Comparison of ENCODE assay signal across 27 mouse cellular contexts in genomic region chr4:139705986-139706385, GRCm38 (mm10). TPM values are rescaled to one million over a fixed set of nuclear protein-coding genes. Genes with fewer than 3 reads are reported as not detected.
"Had no signal": no experiment of that assay in that cellular context is flagged by ENCODE, and none has a peak within 500 bp of the region (broad histone marks: within the 10 kb centered on the region; RNA-seq: fewer than 3 reads in every experiment).

No protein-coding gene starts in this region.

- H3K4me2 ChIP-seq: liver, embryonic 11.5 days; liver, embryonic 13.5 days; liver, embryonic 15.5 days; lung, embryonic 15.5 days; midbrain, embryonic 12.5 days; neural tube, embryonic 13.5 days; neural tube, embryonic 15.5 days had no signal

- H3K4me3 ChIP-seq: liver, embryonic 13.5 days; liver, embryonic 15.5 days; lung, embryonic 15.5 days; megakaryocyte, embryonic 14.5 days; midbrain, embryonic 12.5 days; neural tube, embryonic 13.5 days; neural tube, embryonic 15.5 days had no signal

- H3K36me3 ChIP-seq: liver, embryonic 13.5 days; liver, embryonic 15.5 days; lung, embryonic 15.5 days; midbrain, embryonic 12.5 days; neural tube, embryonic 13.5 days; neural tube, embryonic 15.5 days had no signal

- H3K9me3 ChIP-seq: liver, embryonic 13.5 days; liver, embryonic 15.5 days; lung, embryonic 15.5 days; megakaryocyte, embryonic 14.5 days; midbrain, embryonic 12.5 days; neural tube, embryonic 13.5 days; neural tube, embryonic 15.5 days had no signal

- H3K9ac ChIP-seq: liver, embryonic 13.5 days; liver, embryonic 15.5 days; liver, postnatal 0 days; lung, embryonic 15.5 days; midbrain, embryonic 12.5 days; neural tube, embryonic 13.5 days; neural tube, embryonic 15.5 days had no signal

- H3K27ac ChIP-seq: liver, embryonic 13.5 days; liver, embryonic 15.5 days; lung, embryonic 15.5 days; macrophage; midbrain, embryonic 12.5 days; neural tube, embryonic 13.5 days; neural tube, embryonic 15.5 days had no signal

- H3K27me3 ChIP-seq: liver, embryonic 15.5 days; lung, embryonic 15.5 days; midbrain, embryonic 12.5 days; neural tube, embryonic 13.5 days; neural tube, embryonic 15.5 days had no signal

- H3K4me1 ChIP-seq: liver, embryonic 13.5 days; liver, embryonic 15.5 days; lung, embryonic 15.5 days; megakaryocyte, embryonic 14.5 days had no signal

- DNase-seq: liver, embryonic 13.5 days; liver, postnatal 0 days; lung, postnatal 10 days; lung, postnatal 36 days; midbrain, embryonic 14.5 days; retina, postnatal 1 day; right cerebral cortex, adult 18-20 months; right cerebral cortex, postnatal 25 days; right cerebral cortex, postnatal 4 days; spleen, adult 18-20 months; thymus, adult 2 months; thymus, postnatal 25 days; thymus, postnatal 4 days had no signal

- ATAC-seq: liver, postnatal 0 days had no signal

RNA-seq across cellular contexts. Expression of gene Tas1r2, which starts 52.6 kb away (rescaled TPM):
- polyA plus RNA-seq: liver, embryonic 11.5 days; liver, embryonic 13.5 days; liver, embryonic 15.5 days; liver, postnatal 0 days; lung, embryonic 15.5 days; macrophage; midbrain, embryonic 12.5 days; midbrain, embryonic 14.5 days; midbrain, postnatal 0 days; neural tube, embryonic 11.5 days; neural tube, embryonic 13.5 days; neural tube, embryonic 15.5 days; stomach, embryonic 14.5 days; stomach, embryonic 16.5 days; testis, adult 2 months; urinary bladder, adult 2 months had no signal
